In the genomic region with DNA sequence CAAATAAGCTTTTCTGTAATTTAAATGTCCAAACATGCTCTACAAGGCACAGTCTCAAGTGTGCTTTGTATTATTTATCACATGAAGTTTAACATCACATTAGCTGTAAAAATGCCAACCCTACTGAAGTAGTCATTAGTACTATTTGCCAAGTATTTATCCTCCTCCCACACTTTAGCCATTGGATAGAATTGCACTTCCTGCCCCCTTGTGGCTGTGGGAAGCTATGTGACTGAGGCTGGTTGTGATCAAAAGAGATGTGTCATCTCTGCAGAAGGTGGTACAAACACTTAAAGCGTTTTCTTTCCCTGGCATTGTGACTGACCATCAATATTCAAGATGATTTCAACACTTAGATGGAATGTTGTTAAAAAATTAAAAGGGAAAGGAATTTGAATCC, we compare ENCODE assay signal across 11 mouse cellular contexts. TPM values are rescaled to one million over a fixed set of nuclear protein-coding genes. Genes with fewer than 3 reads are reported as not detected.
DNase-seq lines count a peak whose midpoint lies in the region; ATAC-seq and TF ChIP-seq lines count a peak whose summit lies in the region.
"Had no signal": no experiment of that assay in that cellular context is flagged by ENCODE, and none has a peak within 500 bp of the region (broad histone marks: within the 10 kb centered on the region; RNA-seq: fewer than 3 reads in every experiment).

No protein-coding gene starts in this region.

- no peaks in the 10 kb centered on the region for H3K27me3 ChIP-seq in lung, postnatal 0 days (replicated peaks; ENCODE audit: insufficient read depth, low read length)
- H3K27me3 ChIP-seq: limb, embryonic 12.5 days had no signal

- intact Hi-C loops in gastrocnemius, adult 2 months (cut with DNase I): no loop called here

- H3K4me2 ChIP-seq in lung, postnatal 0 days (replicated peaks; ENCODE audit: low read depth, low read length): no peak overlapping the region
- H3K4me2 ChIP-seq: limb, embryonic 12.5 days had no signal

- peak; percentile 50 for TF ChIP-seq CTCF in gastrocnemius, adult 2 months (IDR thresholded peaks at IDR 0.05)
- peak; percentile 74 for TF ChIP-seq CTCF in lung, postnatal 0 days (IDR thresholded peaks at IDR 0.05)
- no peak for TF ChIP-seq CTCF in lung, adult 2 months (IDR thresholded peaks at IDR 0.05; ENCODE audit: insufficient read depth, low read length)

- 35% methylated on average over 1 of the region's 1 CpGs for WGBS in lung, postnatal 0 days
- 26% methylated on average over 1 of the region's 1 CpGs for WGBS in lung, adult 2 months

- no peaks in the 10 kb centered on the region for H3K36me3 ChIP-seq in lung, postnatal 0 days (ENCODE audit: insufficient read depth, low read length)
- H3K36me3 ChIP-seq: limb, embryonic 12.5 days had no signal

- ATAC-seq in lung, postnatal 0 days: no peak
- no peak for ATAC-seq in granulocyte monocyte progenitor cell, adult 5-6 weeks (replicated peaks; ENCODE audit: poor library complexity, severe bottlenecking)

- H3K9me3 ChIP-seq in lung, postnatal 0 days (ENCODE audit: low read length): no peaks in the 10 kb centered on the region
- H3K9me3 ChIP-seq: limb, embryonic 12.5 days had no signal

- no peak overlapping the region for H3K27ac ChIP-seq in gastrocnemius, adult 2 months
- no peak overlapping the region for H3K27ac ChIP-seq in lung, postnatal 0 days (ENCODE audit: low read length)
- H3K27ac ChIP-seq: limb, embryonic 12.5 days had no signal

- no peak overlapping the region for H3K9ac ChIP-seq in lung, postnatal 0 days (replicated peaks; ENCODE audit: low read depth)
- H3K9ac ChIP-seq: limb, embryonic 12.5 days had no signal

- no peak for TF ChIP-seq POLR2A in lung, adult 2 months (IDR thresholded peaks at IDR 0.05; ENCODE audit: borderline replicate concordance, extremely low read depth, low read depth, low read length)

- H3K4me1 ChIP-seq in lung, postnatal 0 days (ENCODE audit: insufficient read depth, low read depth, low read length): no peaks in the 10 kb centered on the region
- H3K4me1 ChIP-seq in lung, adult 2 months (ENCODE audit: control insufficient read depth, insufficient read depth, low read length): no peaks in the 10 kb centered on the region
- H3K4me1 ChIP-seq: limb, embryonic 12.5 days had no signal

- DNase-seq in gastrocnemius, adult 2 months: no peak
- DNase-seq in gastrocnemius, postnatal 10 days: no peak
- DNase-seq in lung, postnatal 0 days (ENCODE audit: low spot score): peak; percentile 48
- no peak for DNase-seq in lung, adult 2 months
- DNase-seq in cerebellum, adult 9-10 months: peak; percentile 43
- peak; percentile 15 for DNase-seq in lung, postnatal 10 days
- DNase-seq in thymus, postnatal 14 days: no peak

- TF ChIP-seq EP300 in lung, postnatal 0 days (IDR thresholded peaks at IDR 0.05): no peak

- H3K4me3 ChIP-seq in gastrocnemius, adult 2 months: no peak overlapping the region
- H3K4me3 ChIP-seq in lung, postnatal 0 days (ENCODE audit: low read depth, low read length): no peak overlapping the region
- H3K4me3 ChIP-seq in lung, adult 2 months (replicated peaks; ENCODE audit: extremely low read depth, low read depth, low read length): no peak overlapping the region
- H3K4me3 ChIP-seq: erythroblast, embryonic 14.5 days; limb, embryonic 12.5 days had no signal

RNA-seq across cellular contexts. Expression of a gene that starts 14.3 kb away (rescaled TPM):
- total RNA-seq in gastrocnemius, adult 2 months (2021): not detected
- total RNA-seq in gastrocnemius, postnatal 10 days (2021): not detected
- not detected in 2 replicates for polyA plus RNA-seq in lung, postnatal 0 days (2015; fragmentation: Nextera tagmentation; extraction: Ambion mirVana)
- polyA plus RNA-seq in lung, adult 2 months (2012; rRNA removed): not detected in 2 replicates
- total RNA-seq in granulocyte monocyte progenitor cell, adult 5-6 weeks (2014; fragmentation: Nextera tagmentation): not detected in 2 replicates
- not detected in 2 replicates for total RNA-seq in granulocyte monocyte progenitor cell, adult 5-6 weeks (2017)
- total RNA-seq: neutrophil, adult 5-6 weeks had no signal
- polyA plus RNA-seq: erythroblast, embryonic 14.5 days; limb, embryonic 12.5 days had no signal

Comparison
In these comparisons a context has a peak if more than half of its experiments do, and no peak if none do; other contexts are left out.
1. DNase-seq: peak in lung, postnatal 0 days (single experiment), cerebellum, adult 9-10 months (single experiment) and lung, postnatal 10 days (single experiment); none in gastrocnemius, adult 2 months (single experiment), gastrocnemius, postnatal 10 days (single experiment), lung, adult 2 months (single experiment) and thymus, postnatal 14 days (single experiment).